Mouse (Mus musculus) intestine, postnatal 0 days (tissue): ENCODE measurements at regions not wholly inside any gene's neighbourhood (a gene's known extent, or its start where the extent isn't known, plus 50 kb on each side); places are given as distances from the start of the nearest gene placed in this dataset.

ENCODE experiments used
- ATAC-seq: fragments of 200-750 bp; cut with Nextera tagmentation; 2 replicates; pipeline ENCODE4 v1.8.0; 2017; ENCODE audit warnings: mild to moderate bottlenecking, moderate TSS enrichment, moderate library complexity
- H3K27ac ChIP-seq: fragments of 300-500 bp; sonication (generic); 2 replicates; pipeline ENCODE4 v1.5.1; 2014; ENCODE audit warnings: mild to moderate bottlenecking, low read depth, low read length, moderate library complexity
- H3K27me3 ChIP-seq: fragments of 300-500 bp; sonication (generic); replicated peaks from 2 replicates; pipeline ENCODE4 v1.6.1; 2014; ENCODE audit warnings: low read length, mixed read lengths; ENCODE audit not compliant: control insufficient read depth, insufficient read depth
- H3K36me3 ChIP-seq: fragments of 300-500 bp; sonication (generic); 2 replicates; pipeline ENCODE4 v1.6.1; 2014; ENCODE audit warnings: mild to moderate bottlenecking, moderate library complexity; ENCODE audit not compliant: control insufficient read depth, insufficient read depth
- H3K4me1 ChIP-seq: fragments of 300-500 bp; sonication (generic); replicated peaks from 2 replicates; pipeline ENCODE4 v1.6.1; 2014; ENCODE audit warnings: antibody characterized with exemption, low read length, mixed read lengths; ENCODE audit not compliant: control insufficient read depth, insufficient read depth
- H3K4me2 ChIP-seq: fragments of 300-500 bp; sonication (generic); replicated peaks from 2 replicates; pipeline ENCODE4 v1.6.1; 2014; ENCODE audit warnings: low read depth, mild to moderate bottlenecking, moderate library complexity
- H3K4me3 ChIP-seq: fragments of 300-500 bp; sonication (generic); 2 replicates; pipeline ENCODE4 v1.5.1; 2014; ENCODE audit warnings: low read depth, low read length
- H3K9ac ChIP-seq: fragments of 300-500 bp; sonication (generic); 2 replicates; pipeline ENCODE4 v1.6.1; 2014; ENCODE audit warnings: mild to moderate bottlenecking, low read depth, low read length
- H3K9me3 ChIP-seq: fragments of 300-500 bp; sonication (generic); 2 replicates; pipeline ENCODE4 v1.6.1; 2016; ENCODE audit warnings: mixed run types; ENCODE audit not compliant: control insufficient read depth
- CTCF ChIP-seq: sonication (generic); IDR thresholded peaks from 2 replicates; pipeline ENCODE4 v1.5.1; 2016; ENCODE audit warnings: low read depth, mild to moderate bottlenecking, control low read depth, antibody characterized with exemption, moderate library complexity
- WGBS: fragments of 180-500 bp; shearing (Covaris S2); extraction: QIAGEN DNeasy Blood & Tissue Kit; methylation state at CpG from one replicate; pipeline ENCODE4 v1.1.7; 2014; 5-methylcytosine and 5-hydroxymethylcytosine counted together

DNA sequence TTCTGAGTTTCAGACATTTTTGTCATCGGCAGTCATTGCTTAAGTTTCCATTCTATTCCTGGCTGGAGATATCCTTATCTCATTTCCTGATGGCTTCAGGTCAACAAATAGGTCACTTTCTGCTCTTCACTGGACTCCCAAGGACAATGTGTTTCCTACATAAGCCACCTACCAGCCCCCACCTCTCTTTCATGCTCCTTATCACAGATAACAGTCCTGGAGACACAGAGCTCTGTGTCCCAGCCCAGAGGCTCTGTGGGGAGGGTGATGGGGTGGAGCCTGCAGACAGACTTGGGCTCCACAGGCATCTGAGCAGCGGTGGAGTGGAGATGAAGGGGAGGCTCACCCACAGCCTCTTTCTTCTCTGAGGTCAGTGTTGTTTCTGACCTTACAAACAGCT, 148.8 kb upstream of the Gadl1 start:
- no peak overlapping the region for H3K4me3 ChIP-seq
- H3K4me2 ChIP-seq: no peak overlapping the region
- no peak overlapping the region for H3K27ac ChIP-seq
- H3K4me1 ChIP-seq: no peaks in the 10 kb centered on the region
- no peak for ATAC-seq
- H3K36me3 ChIP-seq: no peaks in the 10 kb centered on the region
- H3K9me3 ChIP-seq: no peaks in the 10 kb centered on the region
- no peaks in the 10 kb centered on the region for H3K27me3 ChIP-seq
- H3K9ac ChIP-seq: no peak overlapping the region
- TF ChIP-seq CTCF: no peak
- 11% methylated on average over 2 of the region's 2 CpGs for WGBS

DNA sequence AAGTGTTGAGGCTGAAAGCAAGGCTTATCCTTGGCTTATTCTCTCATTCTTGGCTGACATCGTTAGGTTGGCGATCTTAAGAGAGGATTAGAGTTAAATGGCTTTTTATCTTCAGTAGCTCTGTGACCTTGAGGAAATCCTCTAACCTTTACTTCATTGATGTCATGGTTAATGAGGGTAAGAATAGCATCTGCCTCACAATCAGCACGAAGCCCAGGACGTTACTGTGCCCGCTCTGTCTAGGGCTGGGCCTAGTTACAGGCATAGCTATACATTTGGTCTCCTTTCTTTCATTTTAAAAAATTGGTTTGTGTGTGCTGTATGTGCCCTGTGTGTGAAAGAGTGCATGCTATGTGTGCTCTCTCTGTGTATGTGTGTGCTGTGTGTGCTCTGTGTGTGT, 145.1 kb upstream of the Gadl1 start:
- ATAC-seq: no peak
- no peak overlapping the region for H3K9ac ChIP-seq
- no peaks in the 10 kb centered on the region for H3K9me3 ChIP-seq
- no peaks in the 10 kb centered on the region for H3K36me3 ChIP-seq
- no peak overlapping the region for H3K4me3 ChIP-seq
- H3K4me1 ChIP-seq: no peaks in the 10 kb centered on the region
- no peaks in the 10 kb centered on the region for H3K27me3 ChIP-seq
- H3K27ac ChIP-seq: no peak overlapping the region
- H3K4me2 ChIP-seq: no peak overlapping the region
- TF ChIP-seq CTCF: no peak
- 59% methylated on average over 5 of the region's 5 CpGs for WGBS

DNA sequence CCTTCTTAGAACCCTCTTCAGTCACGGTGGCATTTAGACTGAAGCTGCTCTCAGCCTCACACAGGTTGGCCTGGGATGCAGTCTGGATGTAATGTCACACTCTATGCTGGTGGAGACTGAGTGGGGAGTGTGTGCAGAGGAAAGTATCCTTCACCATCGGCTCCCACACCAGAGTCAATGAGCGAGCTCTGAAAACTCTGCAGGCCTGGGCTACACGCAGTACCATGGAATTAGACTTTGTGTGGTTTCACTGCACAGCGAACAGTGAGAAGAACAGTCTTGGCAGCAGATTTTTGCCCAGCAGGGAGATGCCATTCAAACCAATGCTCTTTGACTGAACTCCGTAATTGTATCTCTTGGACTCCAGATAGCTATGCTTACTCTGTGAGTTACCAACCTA, 142.8 kb upstream of the Gadl1 start:
- H3K4me3 ChIP-seq: no peak overlapping the region
- H3K4me1 ChIP-seq: no peaks in the 10 kb centered on the region
- no peaks in the 10 kb centered on the region for H3K9me3 ChIP-seq
- TF ChIP-seq CTCF: no peak
- H3K4me2 ChIP-seq: no peak overlapping the region
- ATAC-seq: no peak
- WGBS: 91% methylated on average over 6 of the region's 6 CpGs
- H3K27ac ChIP-seq: no peak overlapping the region
- H3K27me3 ChIP-seq: no peaks in the 10 kb centered on the region
- H3K9ac ChIP-seq: no peak overlapping the region
- H3K36me3 ChIP-seq: no peaks in the 10 kb centered on the region

DNA sequence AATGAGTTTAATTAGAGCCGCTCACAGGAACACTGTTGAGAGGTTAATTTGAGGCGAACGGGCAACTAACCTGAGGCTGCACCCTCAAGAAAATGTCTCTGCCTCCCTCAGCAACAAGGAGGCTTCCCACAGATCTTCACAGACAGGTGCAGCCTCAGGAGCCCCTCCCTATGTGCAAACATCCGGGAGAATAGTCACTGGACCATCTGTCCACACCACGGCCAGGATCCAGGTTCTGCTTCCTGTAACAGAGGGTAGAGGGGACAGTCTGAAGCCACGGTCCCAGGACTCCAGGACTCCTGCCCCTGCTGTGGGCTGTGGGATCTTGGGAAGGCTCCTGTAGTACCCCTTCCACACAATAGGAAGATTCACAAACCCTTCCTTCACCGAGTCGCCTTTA, 134.1 kb upstream of the Gadl1 start:
- Histone ChIP-seq H3K36me3 (no peaks in the 10 kb centered on the region), H3K27ac (no peak overlapping the region), H3K27me3 (no peaks in the 10 kb centered on the region), H3K4me3 (no peak overlapping the region), H3K9ac (no peak overlapping the region), H3K4me2 (no peak overlapping the region), H3K9me3 (no peaks in the 10 kb centered on the region), H3K4me1 (no peaks in the 10 kb centered on the region)
- no peak for TF ChIP-seq CTCF
- WGBS: 56% methylated on average over 8 of the region's 8 CpGs
- peak; percentile 51; the same call in 1 of the 2 replicates for ATAC-seq

DNA sequence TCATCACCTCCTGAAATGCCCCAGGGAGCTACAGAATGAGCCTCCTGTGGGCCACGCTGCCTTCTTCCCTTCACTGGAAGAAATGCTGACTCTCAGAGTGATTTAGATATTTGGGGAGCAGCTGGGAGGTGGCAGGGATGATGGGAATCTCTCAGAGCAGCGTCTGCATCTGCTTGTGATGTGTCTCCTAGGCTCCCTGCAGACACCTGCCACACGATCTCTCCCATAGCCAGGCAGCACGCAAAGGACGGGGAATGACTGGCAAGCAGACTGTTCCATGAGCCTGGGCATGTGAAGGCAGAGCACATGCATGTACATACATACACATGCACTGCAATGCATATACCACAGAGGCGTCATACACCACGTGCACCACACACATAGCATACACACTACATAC, 133.4 kb upstream of the Gadl1 start:
- TF ChIP-seq CTCF: no peak
- 86% methylated on average over 7 of the region's 7 CpGs for WGBS
- H3K9me3 ChIP-seq: no peaks in the 10 kb centered on the region
- H3K4me3 ChIP-seq: no peak overlapping the region
- H3K27me3 ChIP-seq: no peaks in the 10 kb centered on the region
- no peak overlapping the region for H3K4me2 ChIP-seq
- H3K27ac ChIP-seq: no peak overlapping the region
- H3K36me3 ChIP-seq: no peaks in the 10 kb centered on the region
- no peak for ATAC-seq
- no peak overlapping the region for H3K9ac ChIP-seq
- no peaks in the 10 kb centered on the region for H3K4me1 ChIP-seq

DNA sequence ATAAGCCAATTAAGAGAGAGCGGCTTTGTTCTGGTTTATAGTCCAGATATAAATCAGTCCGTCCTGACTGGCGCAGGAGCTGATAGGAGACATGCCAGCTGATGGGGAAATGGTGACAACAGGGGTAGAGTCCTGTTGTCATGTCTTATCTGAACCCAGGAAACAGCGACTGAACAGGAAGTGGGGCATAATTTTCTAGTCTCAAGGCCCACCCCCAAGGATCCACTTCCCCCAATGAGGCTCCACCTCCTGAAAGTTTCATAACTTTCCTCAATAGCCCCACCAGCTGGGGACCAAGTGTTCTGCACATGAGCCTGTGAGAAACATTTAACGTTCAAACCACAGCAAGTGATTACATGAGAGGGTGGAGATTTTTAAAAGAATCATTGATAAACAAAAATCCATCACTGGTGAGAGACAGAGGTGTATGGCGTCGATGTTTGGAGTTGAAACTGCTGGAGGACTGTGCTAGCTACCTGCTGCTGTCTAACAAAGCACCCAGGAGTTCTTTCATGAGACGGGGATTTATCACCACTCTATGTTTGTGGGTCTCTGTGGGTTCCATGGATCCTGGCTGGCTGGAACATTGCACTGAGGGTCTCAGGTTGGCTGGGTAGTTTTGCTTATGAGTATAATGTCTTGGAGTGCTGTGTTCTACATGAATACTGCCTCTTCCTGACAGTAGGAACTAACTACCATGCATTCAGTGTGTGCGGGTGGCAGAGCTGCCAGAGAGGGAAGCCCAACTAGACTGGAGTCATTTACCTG, 132.0 kb upstream of the Gadl1 start:
- Histone ChIP-seq H3K4me3 (no peak overlapping the region), H3K27me3 (no peaks in the 10 kb centered on the region), H3K27ac (no peak overlapping the region), H3K36me3 (no peaks in the 10 kb centered on the region), H3K4me2 (no peak overlapping the region), H3K9ac (no peak overlapping the region), H3K9me3 (no peaks in the 10 kb centered on the region), H3K4me1 (no peaks in the 10 kb centered on the region)
- ATAC-seq: 0 out of 2 replicates have a peak, but pooled peaks have one; percentile 45
- no peak for TF ChIP-seq CTCF
- WGBS: 66% methylated on average over 9 of the region's 9 CpGs

DNA sequence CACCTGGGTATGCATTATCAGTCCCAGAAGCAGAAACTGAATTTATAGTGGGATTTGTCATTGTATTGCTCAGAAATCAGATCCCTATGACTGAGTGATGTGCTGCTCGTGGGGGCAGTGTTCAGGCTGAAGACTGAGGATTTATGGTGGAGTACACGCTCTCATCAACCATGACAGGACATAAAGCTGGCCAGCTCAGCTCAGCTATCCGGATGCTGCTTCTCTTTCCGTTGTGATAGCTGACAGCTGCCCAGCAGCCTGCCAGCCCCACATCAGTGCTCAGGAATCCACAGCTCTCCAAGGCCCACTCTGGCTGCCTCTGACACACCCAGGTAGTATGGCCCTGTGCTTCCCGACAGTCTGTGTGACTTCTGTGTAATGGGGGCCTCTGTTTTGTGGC, 130.4 kb upstream of the Gadl1 start:
- no peaks in the 10 kb centered on the region for H3K36me3 ChIP-seq
- no peaks in the 10 kb centered on the region for H3K27me3 ChIP-seq
- no peak overlapping the region for H3K27ac ChIP-seq
- WGBS: 59% methylated on average over 5 of the region's 5 CpGs
- H3K4me1 ChIP-seq: no peaks in the 10 kb centered on the region
- H3K9me3 ChIP-seq: no peaks in the 10 kb centered on the region
- no peak overlapping the region for H3K4me2 ChIP-seq
- no peak overlapping the region for H3K4me3 ChIP-seq
- no peak for ATAC-seq
- H3K9ac ChIP-seq: no peak overlapping the region
- TF ChIP-seq CTCF: no peak
